Mouse (Mus musculus): Measurements from ENCODE around the gene Akap8l. TPM values are rescaled to one million over a fixed set of nuclear protein-coding genes. Genes with fewer than 3 reads are reported as not detected.
A peak's percentile ranks its signal among the peaks of the same experiment; 100 is the strongest.

Akap8l gene
- polyA plus RNA-seq, 1 experiment from 2014 or later: 59.8 TPM

- H3K4me3 ChIP-seq (ENCODE audit: low read depth, low read length): no peak overlapping the region
- no peaks in the 10 kb centered on the region for H3K9me3 ChIP-seq (ENCODE audit: control insufficient read depth, low read length)
- H3K4me1 ChIP-seq (ENCODE audit: control insufficient read depth, insufficient read depth, low read length): no peaks in the 10 kb centered on the region
- H3K4me2 ChIP-seq (ENCODE audit: low read depth, low read length): no peak overlapping the region
- H3K36me3 ChIP-seq (ENCODE audit: control insufficient read depth, insufficient read depth, low read length): peaks cover 38% of the 10 kb centered on the region
- 91% methylated on average over 7 of the region's 7 CpGs for WGBS
- H3K9ac ChIP-seq (ENCODE audit: low read depth, low read length): no peak overlapping the region
- H3K27me3 ChIP-seq (replicated peaks; ENCODE audit: control insufficient read depth, insufficient read depth, low read length): no peaks in the 10 kb centered on the region
- no peak overlapping the region for H3K27ac ChIP-seq (replicated peaks; ENCODE audit: low read depth, low read length)
- no peak for ATAC-seq (ENCODE audit: low read depth)
- no peak for DNase-seq (ENCODE audit: low spot score)
These were observed 32.2 kb upstream of the Akap8l start for GRCm38 (mm10) chr17:32382576-32382975.

- H3K36me3 ChIP-seq (ENCODE audit: control insufficient read depth, insufficient read depth, low read length): peaks cover 24% of the 10 kb centered on the region; the same call in 1 of the 2 replicates
These were observed 28.4 kb upstream of the Akap8l start for GRCm38 (mm10) chr17:32378786-32379185.

GRCm38 (mm10) chr17:32377137-32377536, 26.7 kb upstream of the Akap8l start:
- ATAC-seq (ENCODE audit: low read depth) (no peak), DNase-seq (ENCODE audit: low spot score) (no peak)
- Histone ChIP-seq H3K27ac (replicated peaks; ENCODE audit: low read depth, low read length) (no peak overlapping the region), H3K4me3 (ENCODE audit: low read depth, low read length) (no peak overlapping the region), H3K4me2 (ENCODE audit: low read depth, low read length) (no peak overlapping the region), H3K9ac (ENCODE audit: low read depth, low read length) (no peak overlapping the region), H3K4me1 (ENCODE audit: control insufficient read depth, insufficient read depth, low read length) (no peaks in the 10 kb centered on the region), H3K9me3 (ENCODE audit: control insufficient read depth, low read length) (no peaks in the 10 kb centered on the region), H3K36me3 (ENCODE audit: control insufficient read depth, insufficient read depth, low read length) (peaks cover 15% of the 10 kb centered on the region; the same call in 1 of the 2 replicates), H3K27me3 (replicated peaks; ENCODE audit: control insufficient read depth, insufficient read depth, low read length) (no peaks in the 10 kb centered on the region)
- WGBS: 84% methylated on average over 9 of the region's 9 CpGs

More at GRCm38 (mm10) chr17:32378786-32379185, 28.4 kb upstream of the Akap8l start:
- Histone ChIP-seq H3K4me2 (ENCODE audit: low read depth, low read length) (no peak overlapping the region), H3K27ac (replicated peaks; ENCODE audit: low read depth, low read length) (no peak overlapping the region), H3K4me1 (ENCODE audit: control insufficient read depth, insufficient read depth, low read length) (no peaks in the 10 kb centered on the region), H3K4me3 (ENCODE audit: low read depth, low read length) (no peak overlapping the region), H3K9me3 (ENCODE audit: control insufficient read depth, low read length) (no peaks in the 10 kb centered on the region), H3K27me3 (replicated peaks; ENCODE audit: control insufficient read depth, insufficient read depth, low read length) (no peaks in the 10 kb centered on the region), H3K9ac (ENCODE audit: low read depth, low read length) (no peak overlapping the region)
- ATAC-seq (ENCODE audit: low read depth) (no peak), DNase-seq (ENCODE audit: low spot score) (no peak)
- 82% methylated on average over 2 of the region's 2 CpGs for WGBS

GRCm38 (mm10) chr17:32376475-32376874, 26.1 kb upstream of the Akap8l start:
- Histone ChIP-seq H3K4me2 (ENCODE audit: low read depth, low read length) (no peak overlapping the region), H3K4me1 (ENCODE audit: control insufficient read depth, insufficient read depth, low read length) (no peaks in the 10 kb centered on the region), H3K4me3 (ENCODE audit: low read depth, low read length) (no peak overlapping the region), H3K9ac (ENCODE audit: low read depth, low read length) (no peak overlapping the region), H3K9me3 (ENCODE audit: control insufficient read depth, low read length) (no peaks in the 10 kb centered on the region), H3K27me3 (replicated peaks; ENCODE audit: control insufficient read depth, insufficient read depth, low read length) (no peaks in the 10 kb centered on the region), H3K27ac (replicated peaks; ENCODE audit: low read depth, low read length) (no peak overlapping the region), H3K36me3 (ENCODE audit: control insufficient read depth, insufficient read depth, low read length) (peaks cover 15% of the 10 kb centered on the region; the same call in 1 of the 2 replicates)
- ATAC-seq (ENCODE audit: low read depth): no peak
- no peak for DNase-seq (ENCODE audit: low spot score)
- 71% methylated on average over 15 of the region's 15 CpGs for WGBS

GRCm38 (mm10) chr17:32368991-32369578, 18.7 kb upstream of the Akap8l start:
- 19% methylated on average over 11 of the region's 17 CpGs for WGBS
- Histone ChIP-seq H3K4me3 (ENCODE audit: low read depth, low read length) (peak overlapping the region; percentile 33), H3K27me3 (replicated peaks; ENCODE audit: control insufficient read depth, insufficient read depth, low read length) (no peaks in the 10 kb centered on the region), H3K9ac (ENCODE audit: low read depth, low read length) (peak overlapping the region; percentile 22; the same call in 1 of the 2 replicates), H3K9me3 (ENCODE audit: control insufficient read depth, low read length) (no peaks in the 10 kb centered on the region), H3K4me1 (ENCODE audit: control insufficient read depth, insufficient read depth, low read length) (peaks cover 7% of the 10 kb centered on the region; the same call in 1 of the 2 replicates), H3K4me2 (ENCODE audit: low read depth, low read length) (peak overlapping the region; percentile 50), H3K36me3 (ENCODE audit: control insufficient read depth, insufficient read depth, low read length) (peaks cover 12% of the 10 kb centered on the region), H3K27ac (replicated peaks; ENCODE audit: low read depth, low read length) (no peak overlapping the region)
- DNase-seq (ENCODE audit: low spot score): no peak
- peak; percentile 28; the same call in 1 of the 2 replicates for ATAC-seq (ENCODE audit: low read depth)

- peaks cover 12% of the 10 kb centered on the region for H3K36me3 ChIP-seq (ENCODE audit: control insufficient read depth, insufficient read depth, low read length)
- H3K4me1 ChIP-seq (ENCODE audit: control insufficient read depth, insufficient read depth, low read length): peaks cover 14% of the 10 kb centered on the region
- H3K9ac ChIP-seq (ENCODE audit: low read depth, low read length): no peak overlapping the region
- no peak overlapping the region for H3K4me2 ChIP-seq (ENCODE audit: low read depth, low read length)
- H3K4me3 ChIP-seq (ENCODE audit: low read depth, low read length): no peak overlapping the region
- ATAC-seq (ENCODE audit: low read depth) (no peak), DNase-seq (ENCODE audit: low spot score) (no peak)
- no peaks in the 10 kb centered on the region for H3K27me3 ChIP-seq (replicated peaks; ENCODE audit: control insufficient read depth, insufficient read depth, low read length)
- H3K27ac ChIP-seq (replicated peaks; ENCODE audit: low read depth, low read length): no peak overlapping the region
- 89% methylated on average over 11 of the region's 11 CpGs for WGBS
- no peaks in the 10 kb centered on the region for H3K9me3 ChIP-seq (ENCODE audit: control insufficient read depth, low read length)
These were observed 17.3 kb upstream of the Akap8l start for GRCm38 (mm10) chr17:32367706-32368105.

GRCm38 (mm10) chr17:32365296-32365695, 14.9 kb upstream of the Akap8l start:
- Histone ChIP-seq H3K27ac (replicated peaks; ENCODE audit: low read depth, low read length) (no peak overlapping the region), H3K4me2 (ENCODE audit: low read depth, low read length) (peak overlapping the region; percentile 60; the same call in 1 of the 2 replicates), H3K36me3 (ENCODE audit: control insufficient read depth, insufficient read depth, low read length) (peaks cover 31% of the 10 kb centered on the region), H3K9me3 (ENCODE audit: control insufficient read depth, low read length) (no peaks in the 10 kb centered on the region), H3K9ac (ENCODE audit: low read depth, low read length) (no peak overlapping the region), H3K4me1 (ENCODE audit: control insufficient read depth, insufficient read depth, low read length) (peaks cover 16% of the 10 kb centered on the region), H3K4me3 (ENCODE audit: low read depth, low read length) (no peak overlapping the region), H3K27me3 (replicated peaks; ENCODE audit: control insufficient read depth, insufficient read depth, low read length) (no peaks in the 10 kb centered on the region)
- ATAC-seq (ENCODE audit: low read depth) (no peak), DNase-seq (ENCODE audit: low spot score) (no peak)
- 81% methylated on average over 1 of the region's 1 CpGs for WGBS

- peak overlapping the region; percentile 96 for H3K4me3 ChIP-seq (ENCODE audit: low read depth, low read length)
- 47% methylated on average over 5 of the region's 5 CpGs for WGBS
- peaks cover 35% of the 10 kb centered on the region for H3K36me3 ChIP-seq (ENCODE audit: control insufficient read depth, insufficient read depth, low read length)
- peaks cover 16% of the 10 kb centered on the region for H3K4me1 ChIP-seq (ENCODE audit: control insufficient read depth, insufficient read depth, low read length)
- H3K9me3 ChIP-seq (ENCODE audit: control insufficient read depth, low read length): no peaks in the 10 kb centered on the region
- ATAC-seq (ENCODE audit: low read depth): no peak
- H3K27me3 ChIP-seq (replicated peaks; ENCODE audit: control insufficient read depth, insufficient read depth, low read length): no peaks in the 10 kb centered on the region
- peak overlapping the region; percentile 74; the same call in 1 of the 2 replicates for H3K27ac ChIP-seq (replicated peaks; ENCODE audit: low read depth, low read length)
- no peak for DNase-seq (ENCODE audit: low spot score)
- peak overlapping the region; percentile 95 for H3K9ac ChIP-seq (ENCODE audit: low read depth, low read length)
- H3K4me2 ChIP-seq (ENCODE audit: low read depth, low read length): peak overlapping the region; percentile 60
These were observed 14.4 kb upstream of the Akap8l start for GRCm38 (mm10) chr17:32364850-32365249.

- Histone ChIP-seq H3K27me3 (replicated peaks; ENCODE audit: control insufficient read depth, insufficient read depth, low read length) (no peaks in the 10 kb centered on the region), H3K4me2 (ENCODE audit: low read depth, low read length) (peak overlapping the region; percentile 68), H3K4me1 (ENCODE audit: control insufficient read depth, insufficient read depth, low read length) (peaks cover 16% of the 10 kb centered on the region), H3K4me3 (ENCODE audit: low read depth, low read length) (peak overlapping the region; percentile 96), H3K9me3 (ENCODE audit: control insufficient read depth, low read length) (no peaks in the 10 kb centered on the region), H3K9ac (ENCODE audit: low read depth, low read length) (peak overlapping the region; percentile 95), H3K27ac (replicated peaks; ENCODE audit: low read depth, low read length) (peak overlapping the region; percentile 74), H3K36me3 (ENCODE audit: control insufficient read depth, insufficient read depth, low read length) (peaks cover 40% of the 10 kb centered on the region)
- WGBS: 0% methylated on average over 19 of the region's 47 CpGs
- peak; percentile 96 for ATAC-seq (ENCODE audit: low read depth)
- peak; percentile 97 for DNase-seq (ENCODE audit: low spot score)
These were observed 13.9 kb upstream of the Akap8l start for GRCm38 (mm10) chr17:32364331-32364730.
